Mouse (Mus musculus) midbrain, postnatal 0 days (tissue): Measurements from ENCODE around the gene Fam171a1. TPM values are rescaled to one million over a fixed set of nuclear protein-coding genes. Genes with fewer than 3 reads are reported as not detected.

Experiments used
- ATAC-seq: fragments of 200-750 bp; cut with Nextera tagmentation; 2 replicates; pipeline ENCODE4 v1.8.0; 2017; ENCODE audit warnings: moderate number of reproducible peaks, mild to moderate bottlenecking, moderate TSS enrichment, moderate library complexity; ENCODE audit not compliant: low FRiP score
- DNase-seq: peaks from one replicate; pipeline ENCODE4 v3.0.0-alpha.2; 2015; ENCODE audit warnings: low spot score
- H3K27ac ChIP-seq: fragments of 300-500 bp; sonication (generic); 2 replicates; pipeline ENCODE4 v1.5.1; 2014; ENCODE audit warnings: low read depth, mild to moderate bottlenecking, low read length, mixed read lengths
- H3K27me3 ChIP-seq: fragments of 300-500 bp; sonication (generic); 2 replicates; pipeline ENCODE4 v1.6.1; 2014; ENCODE audit warnings: low read length, control low read depth, mixed read lengths; ENCODE audit not compliant: insufficient read depth
- H3K36me3 ChIP-seq: fragments of 300-500 bp; sonication (generic); 2 replicates; pipeline ENCODE4 v1.6.1; 2014; ENCODE audit warnings: low read length, control low read depth, mixed read lengths; ENCODE audit not compliant: insufficient read depth
- H3K4me1 ChIP-seq: fragments of 300-500 bp; sonication (generic); 2 replicates; pipeline ENCODE4 v1.6.1; 2014; ENCODE audit warnings: mild to moderate bottlenecking, control low read depth, antibody characterized with exemption, low read length, mixed read lengths; ENCODE audit not compliant: insufficient read depth
- H3K4me2 ChIP-seq: fragments of 300-500 bp; sonication (generic); 2 replicates; pipeline ENCODE4 v1.6.1; 2014; ENCODE audit warnings: low read depth, mild to moderate bottlenecking, low read length, mixed read lengths; ENCODE audit not compliant: poor library complexity, severe bottlenecking
- H3K4me3 ChIP-seq: fragments of 300-500 bp; sonication (generic); 2 replicates; pipeline ENCODE4 v1.5.1; 2014; ENCODE audit warnings: low read depth, mild to moderate bottlenecking, low read length, moderate library complexity
- H3K9ac ChIP-seq: fragments of 300-500 bp; sonication (generic); replicated peaks from 2 replicates; pipeline ENCODE4 v1.6.1; 2014; ENCODE audit warnings: mild to moderate bottlenecking, low read length, moderate library complexity, mixed read lengths; ENCODE audit not compliant: poor library complexity, severe bottlenecking
- H3K9me3 ChIP-seq: fragments of 300-500 bp; sonication (generic); 2 replicates; pipeline ENCODE4 v1.6.1; 2016; ENCODE audit warnings: low read length, control low read depth
- CTCF ChIP-seq: IDR thresholded peaks from 2 replicates; pipeline ENCODE4 v1.5.1; 2016; ENCODE audit warnings: antibody characterized with exemption, mild to moderate bottlenecking
- WGBS: fragments of 180-500 bp; shearing (Covaris S2); extraction: QIAGEN DNeasy Blood & Tissue Kit; methylation state at CpG from one replicate; pipeline ENCODE4 v1.1.7; 2014; 5-methylcytosine and 5-hydroxymethylcytosine counted together
- polyA plus RNA-seq: library from polyadenylated mRNA; unstranded; fragments of >200 nt; fragmentation: Nextera tagmentation; extraction: Ambion mirVana; gene quantifications from 2 replicates; pipeline ENCODE4 v1.2.1, GENCODE M21; 2015
- total RNA-seq: library from RNA; depleted of rRNA; stranded (reverse); fragments of >200 nt; gene quantifications from 2 replicates; pipeline ENCODE4 v1.2.3, GENCODE M21; 2014

Gene Fam171a1
- total and polyA plus RNA-seq, 2 experiments from 2014 or later: 35.4 to 65.8 TPM

DNA sequence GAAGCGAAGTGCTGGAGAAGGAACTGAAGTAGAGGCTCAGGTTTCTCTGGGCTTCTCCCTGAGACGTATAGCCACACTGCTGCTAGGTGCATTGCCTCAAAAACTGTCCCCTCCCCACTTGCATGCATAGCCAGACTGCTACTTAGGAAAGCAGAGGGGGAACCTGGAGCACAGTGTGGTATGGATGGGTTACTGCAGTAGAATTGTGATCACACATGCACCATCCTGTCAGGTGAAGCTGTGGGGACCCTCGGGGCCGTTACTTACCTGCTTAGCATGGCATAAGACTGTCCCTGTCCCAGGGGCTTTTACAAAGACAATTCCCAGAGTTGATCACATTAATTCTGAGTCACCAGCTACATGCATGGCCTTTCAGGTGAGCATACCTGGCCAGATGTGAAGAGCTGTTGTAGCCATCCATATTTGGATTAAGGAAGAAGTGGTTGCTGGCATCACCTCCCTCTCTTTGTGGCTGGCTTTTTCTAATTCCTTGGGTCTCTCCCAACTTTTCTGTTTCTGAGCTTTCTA is 14.4 kb downstream of the Fam171a1 start:
- H3K4me1 ChIP-seq: no peaks in the 10 kb centered on the region
- H3K9me3 ChIP-seq: no peaks in the 10 kb centered on the region
- H3K27me3 ChIP-seq: no peaks in the 10 kb centered on the region
- H3K4me3 ChIP-seq: no peak overlapping the region
- no peak overlapping the region for H3K27ac ChIP-seq
- WGBS: 70% methylated on average over 4 of the region's 4 CpGs
- H3K9ac ChIP-seq: no peak overlapping the region
- no peak overlapping the region for H3K4me2 ChIP-seq
- no peak for DNase-seq
- no peak for ATAC-seq
- no peak for TF ChIP-seq CTCF
- H3K36me3 ChIP-seq: no peaks in the 10 kb centered on the region

GRCm38 (mm10) chr2:3128910-3129309 is 14.9 kb downstream of the Fam171a1 start:
- H3K4me3 ChIP-seq: no peak overlapping the region
- ATAC-seq (no peak), DNase-seq (no peak)
- H3K27me3 ChIP-seq: no peaks in the 10 kb centered on the region
- no peak overlapping the region for H3K9ac ChIP-seq
- TF ChIP-seq CTCF: no peak
- H3K36me3 ChIP-seq: no peaks in the 10 kb centered on the region
- H3K4me1 ChIP-seq: no peaks in the 10 kb centered on the region
- H3K9me3 ChIP-seq: no peaks in the 10 kb centered on the region
- 54% methylated on average over 2 of the region's 2 CpGs for WGBS
- no peak overlapping the region for H3K4me2 ChIP-seq
- no peak overlapping the region for H3K27ac ChIP-seq

- no peaks in the 10 kb centered on the region for H3K4me1 ChIP-seq
- DNase-seq (no peak), ATAC-seq (no peak)
- H3K9me3 ChIP-seq: no peaks in the 10 kb centered on the region
- H3K36me3 ChIP-seq: no peaks in the 10 kb centered on the region
- no peak for TF ChIP-seq CTCF
- no peak overlapping the region for H3K9ac ChIP-seq
- no peaks in the 10 kb centered on the region for H3K27me3 ChIP-seq
- WGBS: 73% methylated on average over 9 of the region's 9 CpGs
- no peak overlapping the region for H3K27ac ChIP-seq
- H3K4me2 ChIP-seq: no peak overlapping the region
- no peak overlapping the region for H3K4me3 ChIP-seq
Measured at GRCm38 (mm10) chr2:3132473-3132872, 18.4 kb downstream of the Fam171a1 start.

GRCm38 (mm10) chr2:3134580-3135296 is 20.7 kb downstream of the Fam171a1 start:
- Histone ChIP-seq H3K27me3 (no peaks in the 10 kb centered on the region), H3K9ac (no peak overlapping the region), H3K27ac (no peak overlapping the region), H3K4me2 (no peak overlapping the region), H3K36me3 (no peaks in the 10 kb centered on the region), H3K4me1 (no peaks in the 10 kb centered on the region), H3K4me3 (no peak overlapping the region), H3K9me3 (no peaks in the 10 kb centered on the region)
- ATAC-seq (no peak), DNase-seq (no peak)
- WGBS: 44% methylated on average over 12 of the region's 12 CpGs
- TF ChIP-seq CTCF: no peak

GRCm38 (mm10) chr2:3135297-3135684 is 21.3 kb downstream of the Fam171a1 start:
- Histone ChIP-seq H3K9me3 (no peaks in the 10 kb centered on the region), H3K9ac (no peak overlapping the region), H3K27ac (no peak overlapping the region), H3K4me1 (no peaks in the 10 kb centered on the region), H3K4me2 (no peak overlapping the region), H3K27me3 (no peaks in the 10 kb centered on the region), H3K36me3 (no peaks in the 10 kb centered on the region), H3K4me3 (no peak overlapping the region)
- no peak for ATAC-seq
- TF ChIP-seq CTCF: no peak
- WGBS: 50% methylated on average over 2 of the region's 2 CpGs
- DNase-seq: no peak

GRCm38 (mm10) chr2:3138308-3138707 is 24.3 kb downstream of the Fam171a1 start:
- no peaks in the 10 kb centered on the region for H3K36me3 ChIP-seq
- DNase-seq (no peak), ATAC-seq (no peak)
- H3K27me3 ChIP-seq: no peaks in the 10 kb centered on the region
- WGBS: 58% methylated on average over 2 of the region's 2 CpGs
- TF ChIP-seq CTCF: no peak
- no peak overlapping the region for H3K27ac ChIP-seq
- no peak overlapping the region for H3K4me3 ChIP-seq
- H3K9me3 ChIP-seq: no peaks in the 10 kb centered on the region
- H3K4me1 ChIP-seq: no peaks in the 10 kb centered on the region
- no peak overlapping the region for H3K4me2 ChIP-seq
- H3K9ac ChIP-seq: no peak overlapping the region
